Mouse (Mus musculus): ENCODE data around the gene Gm15093.
"Not testable (repeated sequence)": the region's sequence is repeated elsewhere in the genome, so short reads cannot be mapped to it uniquely, and the experiment has no call there.

The Gm15093 gene

GRCm38 (mm10) chrX:149272077-149272476, at the start of gene Gm15093:
Gene Gm15093, plus strand, starts transcription at chrX:149272377.
- DNase-seq = not testable (repeated sequence)
